Mouse (Mus musculus) neutrophil, adult 59 days (primary cell): ENCODE data around the gene Foxc2. TPM values are rescaled to one million over a fixed set of nuclear protein-coding genes. Genes with fewer than 3 reads are reported as not detected.

Experiments used
- total RNA-seq, 2 experiments: library from RNA; stranded (reverse); gene quantifications; 1 replicate in 1 of 2; 2 replicates in 1 of 2; pipeline ENCODE4 v1.2.4; 2023

The Foxc2 gene
- not detected for total RNA-seq

DNA sequence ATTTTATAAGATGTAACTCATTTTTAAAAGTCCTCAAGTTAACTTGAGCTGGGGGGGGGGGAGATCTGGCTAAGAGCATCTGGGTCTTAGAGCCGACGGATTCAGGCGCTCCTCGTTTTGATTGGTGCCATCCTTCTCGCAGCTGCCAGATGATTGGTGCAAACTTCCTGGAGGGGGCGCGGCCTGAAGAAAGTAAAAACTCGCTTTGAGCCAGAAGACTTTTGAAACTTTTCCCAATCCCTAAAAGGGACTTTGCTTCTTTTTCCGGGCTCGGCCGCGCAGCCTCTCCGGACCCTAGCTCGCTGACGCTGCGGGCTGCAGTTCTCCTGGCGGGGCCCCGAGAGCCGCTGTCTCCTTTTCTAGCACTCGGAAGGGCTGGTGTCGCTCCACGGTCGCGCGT lies at the start of gene Foxc2:
Gene Foxc2 (plus strand): TSS at position 224 of the 400 bp plus-strand sequence.

DNA sequence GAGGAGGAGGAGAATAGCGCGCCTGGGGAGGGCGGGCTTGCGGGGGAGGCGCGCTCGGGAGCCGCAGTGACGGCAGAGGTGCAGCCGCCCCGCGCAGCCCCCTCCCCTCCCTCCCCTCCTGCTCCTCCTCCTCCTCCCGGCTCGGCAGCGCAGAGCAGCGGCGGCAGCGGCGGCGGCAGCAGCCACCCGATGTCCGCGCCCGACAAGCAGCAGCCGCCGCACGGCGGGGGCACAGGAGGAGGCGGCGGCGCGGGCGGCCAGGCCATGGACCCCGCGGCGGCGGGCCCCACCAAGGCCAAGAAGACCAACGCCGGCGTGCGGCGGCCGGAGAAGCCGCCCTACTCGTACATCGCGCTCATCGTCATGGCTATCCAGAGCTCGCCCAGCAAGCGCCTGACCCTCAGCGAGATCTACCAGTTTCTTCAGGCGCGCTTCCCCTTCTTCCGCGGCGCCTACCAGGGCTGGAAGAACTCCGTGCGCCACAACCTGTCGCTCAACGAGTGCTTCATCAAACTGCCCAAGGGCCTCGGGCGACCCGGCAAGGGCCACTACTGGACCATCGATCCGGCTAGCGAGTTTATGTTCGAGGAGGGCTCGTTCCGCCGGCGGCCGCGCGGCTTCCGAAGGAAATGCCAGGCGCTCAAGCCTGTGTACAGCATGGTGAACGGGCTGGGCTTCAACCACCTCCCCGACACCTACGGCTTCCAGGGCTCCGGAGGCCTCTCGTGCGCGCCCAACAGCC lies 31.6 kb upstream of the Foxc2 start, which contains the start of gene Foxf1:
Gene Foxf1 (plus strand): TSS at position 177 of the 742 bp plus-strand sequence.

DNA sequence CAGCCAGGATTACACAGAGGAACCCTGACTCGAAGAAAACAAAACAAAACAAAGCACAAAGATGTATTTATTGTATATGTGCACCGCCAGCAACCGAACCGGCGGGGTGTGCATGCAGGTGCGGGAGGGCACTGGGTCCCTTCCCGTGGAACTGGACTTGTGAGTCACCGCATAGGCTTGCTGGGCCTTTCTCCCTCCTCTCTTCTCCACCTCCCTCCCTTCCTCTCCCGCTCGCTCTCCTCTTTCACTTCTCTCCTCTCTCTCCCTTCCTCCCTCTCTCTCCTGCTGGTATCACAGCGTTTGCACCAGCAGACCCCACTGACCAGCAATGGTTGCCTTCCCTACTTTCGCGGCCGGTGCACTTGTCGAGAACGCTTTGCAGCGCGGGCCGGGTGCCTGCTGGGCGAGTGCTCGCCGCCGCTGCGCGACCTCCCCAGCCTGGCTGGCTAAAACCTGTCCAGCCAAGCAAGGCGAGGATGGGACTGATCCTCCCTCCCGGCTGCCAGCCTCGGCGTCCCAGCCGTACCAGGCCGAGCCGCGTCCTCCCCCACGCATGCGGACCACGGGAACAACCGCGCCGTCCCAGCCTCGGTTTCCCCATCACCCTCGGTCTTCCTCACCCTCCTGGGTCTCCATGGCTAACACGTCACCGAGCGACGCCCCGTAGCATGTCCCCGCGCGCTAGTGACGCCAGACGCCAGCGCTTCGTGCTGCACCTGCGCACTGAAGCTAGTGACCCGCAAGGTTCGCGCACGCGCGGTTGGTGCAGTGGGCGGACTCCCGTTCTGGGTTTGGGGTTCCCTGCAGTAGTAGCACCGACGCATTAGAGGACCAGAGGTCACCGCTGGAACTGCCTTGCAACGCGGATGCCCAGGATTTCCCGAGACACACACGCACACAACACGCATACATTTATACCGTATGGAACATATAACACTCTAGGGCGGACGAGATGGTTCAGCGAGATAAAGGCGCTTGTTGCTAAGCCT lies 8.0 kb upstream of the Foxc2 start, which contains the start of gene Mthfsd:
Gene Mthfsd (minus strand): TSS at position 725 of the 989 bp plus-strand sequence.

GRCm38 (mm10) chr8:121127756-121128375 lies 11.9 kb downstream of the Foxc2 start, which contains the start of gene Foxl1:
Foxl1 (plus strand) TSS chr8:121127940.

Other genes starting within 250 kb of the Foxc2 start
- gene Foxf1, start 31.8 kb upstream of the Foxc2 start, total RNA-seq = not detected
- gene Mthfsd, start 7.8 kb upstream of the Foxc2 start, total RNA-seq = 10 to 100 TPM; 12.2 to 12.9 TPM
- not detected for gene Foxl1, start 11.8 kb downstream of the Foxc2 start, total RNA-seq